Mouse (Mus musculus) thymus, postnatal 36 days (tissue): ENCODE data around the gene Gls.
A peak's percentile ranks its signal among the peaks of the same experiment; 100 is the strongest.

Experiments used
- DNase-seq, 2 experiments: peaks; one replicate each; pipeline ENCODE4 v3.0.0; 2022; ENCODE audit warnings: mixed read lengths in 2 of 2

Gls gene

DNA sequence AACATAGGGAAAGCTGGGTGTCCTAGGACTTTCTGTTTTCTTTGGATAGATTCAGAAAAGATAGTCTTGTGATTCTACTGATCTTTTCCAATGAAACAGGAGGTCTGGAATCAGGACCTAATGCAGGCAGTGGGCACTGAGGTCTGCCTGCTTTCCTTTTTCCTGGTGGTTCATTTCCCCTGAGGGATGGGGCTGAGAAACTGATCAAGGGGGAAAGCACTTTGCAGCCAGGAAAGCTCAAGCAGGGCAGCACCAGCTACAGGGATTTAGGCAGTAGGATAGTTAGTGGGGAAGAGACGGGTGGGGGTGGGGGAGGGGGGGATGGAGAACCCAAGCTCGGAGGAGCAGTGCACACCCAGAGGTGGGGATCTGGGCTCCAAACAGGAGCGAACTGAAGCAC, 80.1 kb downstream of the Gls start:
- DNase-seq, result no peak

DNA sequence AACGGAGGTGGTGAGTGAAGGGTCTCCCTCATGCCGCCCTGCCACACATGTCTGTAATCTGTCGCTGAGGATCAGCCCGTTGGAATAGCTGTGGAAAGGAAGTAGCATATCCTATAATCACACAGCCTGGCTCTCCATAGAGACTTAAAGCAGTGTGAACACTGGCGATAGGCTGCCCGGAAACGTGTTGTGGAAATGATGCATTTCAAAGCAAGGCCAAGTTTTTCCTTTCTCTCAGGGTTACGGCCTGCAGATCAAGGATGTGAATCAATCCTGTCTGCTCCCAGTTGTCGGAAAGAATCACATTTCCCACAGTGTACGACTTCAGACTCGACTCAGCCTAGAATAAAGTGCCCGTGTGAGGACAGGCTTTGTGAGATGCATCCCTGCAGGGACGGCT, 80.7 kb downstream of the Gls start:
- DNase-seq, result no peak

GRCm38 (mm10) chr1:52151166-52151565, 81.9 kb downstream of the Gls start:
- no peak for DNase-seq

DNA sequence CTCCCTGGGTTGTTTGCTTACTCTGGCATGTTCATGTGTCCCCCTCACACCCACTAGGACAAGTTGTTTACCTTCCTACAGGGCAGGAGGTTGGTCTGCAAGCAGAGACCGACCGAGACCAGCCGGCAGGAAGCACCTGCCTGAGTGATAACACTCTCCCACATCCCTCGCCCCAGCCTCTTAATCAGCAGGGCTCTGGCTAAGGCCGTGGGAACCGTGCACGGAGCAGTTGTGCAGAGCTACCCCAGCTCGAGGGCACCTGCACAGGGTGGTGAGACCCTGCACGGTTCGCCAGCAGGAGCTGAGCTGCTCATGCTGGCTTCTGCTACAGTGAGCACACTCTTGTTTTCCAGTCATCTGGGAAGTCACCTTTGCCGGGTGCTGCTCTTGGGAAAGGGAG, 82.4 kb downstream of the Gls start:
- DNase-seq, result peak; percentile 70 to 88

- DNase-seq, result peak; percentile 56 to 76
Measured at GRCm38 (mm10) chr1:52149934-52150346, 83.1 kb downstream of the Gls start.

- DNase-seq, result peak; percentile 51 to 64
Measured at GRCm38 (mm10) chr1:52148696-52149095, 84.3 kb downstream of the Gls start.

DNA sequence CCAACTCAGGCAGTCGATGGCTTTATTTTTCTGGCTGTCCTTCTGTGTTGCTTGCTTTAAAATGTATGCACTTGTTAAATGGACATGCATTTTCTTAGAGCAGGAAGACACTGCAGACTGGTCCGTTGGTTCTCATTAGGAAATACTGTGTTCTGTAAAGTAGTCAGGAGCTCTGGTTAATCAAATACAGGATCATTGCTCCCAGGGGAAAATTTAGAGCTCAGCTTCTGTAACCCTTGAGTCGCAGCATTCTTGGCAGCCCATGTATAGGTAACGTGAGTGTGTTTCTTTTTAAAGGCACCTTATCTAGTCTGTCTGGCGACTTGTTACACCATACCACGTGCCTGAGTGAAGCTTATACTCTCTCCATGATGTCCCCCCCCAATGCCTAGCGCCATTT, 84.9 kb downstream of the Gls start:
- DNase-seq, result no peak

DNA sequence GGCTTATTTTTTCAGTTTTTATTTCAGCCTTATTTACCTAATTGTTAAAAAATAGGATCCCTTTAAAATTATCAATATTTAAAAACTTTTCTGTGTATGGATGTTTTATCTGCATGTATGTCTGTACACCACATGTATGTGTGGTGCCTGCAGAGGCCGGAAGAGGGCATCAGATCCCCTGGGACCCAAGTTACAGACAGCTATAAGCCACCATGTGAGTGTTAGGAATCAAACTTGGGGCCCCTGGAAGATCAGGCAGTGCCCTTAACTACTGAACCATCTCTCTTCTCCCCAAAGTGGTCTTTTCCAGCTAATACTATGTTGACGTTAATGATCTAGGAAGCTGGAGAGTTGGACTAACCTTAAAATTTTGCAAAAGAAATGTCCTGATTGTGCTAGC, 85.6 kb downstream of the Gls start:
- no peak for DNase-seq

DNA sequence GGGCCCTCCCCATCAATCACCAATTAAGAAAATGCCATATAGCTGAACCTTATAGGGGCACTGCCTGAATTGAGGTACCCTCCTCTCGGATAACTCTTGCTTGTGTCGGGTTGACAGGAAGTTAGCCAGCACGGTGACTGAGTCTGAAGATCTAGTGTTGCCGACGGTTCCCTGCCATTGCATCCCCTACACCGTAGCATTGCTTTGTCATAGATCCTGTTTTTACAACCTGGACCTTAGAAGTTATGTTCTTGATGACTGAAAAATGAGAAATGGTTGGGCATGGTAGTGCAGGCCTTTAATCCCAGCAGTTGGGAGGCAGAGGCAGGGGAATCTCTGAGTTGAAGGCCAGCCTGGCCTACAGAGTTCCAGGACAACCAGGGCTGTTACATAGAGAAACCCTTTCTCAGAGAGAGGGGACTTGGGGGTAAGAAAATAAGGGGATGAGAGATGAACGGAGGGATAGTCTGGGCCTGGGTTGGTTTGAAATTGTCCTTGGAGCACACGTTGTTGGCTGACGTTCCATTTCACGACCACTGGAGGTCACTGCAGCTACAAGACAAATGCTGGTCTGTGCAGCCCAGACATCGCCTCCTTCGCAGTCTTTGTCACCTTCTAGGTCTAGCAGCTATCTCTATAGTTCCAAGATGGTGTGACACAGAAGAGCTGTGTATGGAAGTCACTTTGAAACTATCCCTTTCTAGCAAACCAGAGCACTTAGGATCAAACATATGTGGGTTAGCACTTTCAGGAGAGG, 86.6 kb downstream of the Gls start:
- DNase-seq, result peak; percentile 44 to 63

DNA sequence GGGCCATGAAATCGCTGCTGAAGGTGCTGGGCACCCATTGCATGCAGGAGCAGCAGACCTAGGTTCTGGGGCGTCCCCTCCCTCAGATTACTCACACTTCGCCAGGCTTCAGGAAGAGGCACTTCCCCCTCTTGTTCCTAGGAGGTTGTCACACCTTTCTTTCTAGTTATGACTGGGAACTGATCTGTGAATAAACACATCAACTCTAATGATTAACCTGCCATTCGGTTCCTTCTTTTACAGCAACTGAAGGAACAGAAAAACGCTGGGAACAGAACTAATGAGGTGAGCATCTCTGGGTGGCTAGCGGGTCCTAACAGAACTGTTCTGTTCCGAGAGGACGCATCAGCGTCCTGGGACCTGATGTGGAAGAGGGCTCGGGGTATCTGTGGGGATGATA, 88.1 kb downstream of the Gls start:
- no peak for DNase-seq

- DNase-seq, result no peak
Measured at GRCm38 (mm10) chr1:52143596-52144156, 89.4 kb downstream of the Gls start.

- DNase-seq, result no peak
Measured at GRCm38 (mm10) chr1:52143191-52143590, 89.8 kb downstream of the Gls start.

GRCm38 (mm10) chr1:52142117-52142516, 90.9 kb downstream of the Gls start:
- no peak for DNase-seq

DNA sequence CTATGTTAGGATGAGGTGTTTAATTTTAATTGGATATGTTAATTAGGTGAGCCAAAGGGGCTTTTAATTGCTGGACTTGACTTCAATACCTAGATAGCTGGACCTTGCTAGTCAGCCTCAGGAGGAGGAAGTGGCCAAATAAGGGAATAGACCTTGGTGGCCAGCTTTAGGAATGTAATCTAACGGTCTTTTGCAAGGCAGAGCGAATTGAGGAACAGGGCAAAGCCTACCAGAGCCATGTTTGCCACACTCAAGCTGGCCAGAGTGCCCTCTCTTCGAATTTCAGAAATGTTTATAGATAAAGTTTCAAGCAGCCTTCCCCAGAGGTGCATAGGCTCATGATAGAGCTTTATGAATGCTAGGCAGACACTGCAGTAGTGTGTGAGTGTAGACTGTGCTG, 91.5 kb downstream of the Gls start:
- no peak for DNase-seq

DNA sequence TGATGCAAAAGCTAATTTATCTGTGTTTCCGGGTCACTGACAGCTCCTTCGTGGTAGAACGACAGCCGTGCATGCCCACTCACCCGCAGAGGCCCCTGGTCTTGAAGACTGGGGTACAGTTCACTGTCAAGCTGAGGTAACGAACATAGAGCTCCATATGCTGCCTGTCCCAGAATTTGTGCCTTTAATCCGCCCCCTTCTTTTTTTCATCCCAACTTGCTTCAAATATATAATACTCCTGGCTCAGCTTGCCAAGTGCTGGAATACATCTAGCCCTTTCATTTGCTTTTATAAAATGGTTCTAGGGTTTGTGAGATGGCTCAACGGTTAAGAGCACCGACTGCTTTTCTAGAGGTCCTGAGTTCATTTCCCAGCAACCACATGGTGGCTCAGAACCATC, 92.5 kb downstream of the Gls start:
- DNase-seq, result no peak

GRCm38 (mm10) chr1:52137292-52137691, 95.7 kb downstream of the Gls start:
- DNase-seq, result no peak

- DNase-seq, result no peak
Measured at GRCm38 (mm10) chr1:52133254-52133653, 99.8 kb downstream of the Gls start.

DNA sequence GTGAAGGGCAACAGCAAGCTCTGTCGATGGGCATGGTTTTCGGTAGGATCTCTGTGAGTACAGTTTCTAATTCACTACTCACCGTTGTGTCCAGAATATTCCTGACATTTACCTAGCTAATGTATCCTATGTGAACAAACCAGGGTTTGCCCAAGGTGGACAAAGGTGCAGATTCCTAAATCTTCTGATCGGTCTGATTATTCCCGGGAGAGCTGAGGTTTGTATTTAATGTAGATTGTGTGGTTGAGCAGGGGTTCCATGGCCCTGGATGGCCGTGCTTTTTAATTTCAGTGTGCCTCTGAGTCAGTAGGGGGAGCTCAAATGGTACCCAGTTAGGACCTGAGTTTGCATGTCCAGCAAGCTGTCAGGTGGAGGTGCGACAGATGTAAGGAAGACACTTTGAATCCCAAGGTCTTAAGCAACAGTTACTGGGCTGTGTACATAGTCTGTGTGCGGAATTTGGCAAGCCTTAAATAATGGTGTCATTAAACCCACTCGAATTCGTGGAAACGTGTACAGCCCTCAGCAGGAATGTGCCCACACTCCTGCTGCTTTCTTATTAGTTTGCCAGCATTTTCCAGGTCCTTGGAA, 101.2 kb downstream of the Gls start:
- no peak for DNase-seq

GRCm38 (mm10) chr1:52129794-52130193, 103.2 kb downstream of the Gls start:
- no peak for DNase-seq

DNA sequence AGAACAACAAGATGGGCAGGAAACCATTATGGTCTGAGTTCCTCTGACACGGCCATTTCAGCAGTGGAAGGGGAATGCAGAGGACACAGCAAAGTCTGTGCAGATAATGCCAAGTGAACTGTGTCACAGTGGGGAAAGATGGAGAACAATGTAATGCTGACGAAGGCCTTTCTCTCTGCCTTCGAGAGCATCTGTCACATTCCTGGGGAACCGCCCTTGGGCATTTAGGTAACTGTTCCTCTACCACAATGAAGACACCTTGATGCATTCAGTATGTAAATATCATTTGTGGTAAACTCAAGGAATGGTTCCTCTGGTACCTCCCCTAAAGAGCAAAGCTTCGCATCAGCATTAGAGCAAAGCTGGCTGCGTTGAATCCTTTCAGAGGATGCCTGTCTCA, 105.7 kb downstream of the Gls start:
- no peak for DNase-seq

- DNase-seq, result no peak
Measured at GRCm38 (mm10) chr1:52124818-52125217, 108.2 kb downstream of the Gls start.

DNA sequence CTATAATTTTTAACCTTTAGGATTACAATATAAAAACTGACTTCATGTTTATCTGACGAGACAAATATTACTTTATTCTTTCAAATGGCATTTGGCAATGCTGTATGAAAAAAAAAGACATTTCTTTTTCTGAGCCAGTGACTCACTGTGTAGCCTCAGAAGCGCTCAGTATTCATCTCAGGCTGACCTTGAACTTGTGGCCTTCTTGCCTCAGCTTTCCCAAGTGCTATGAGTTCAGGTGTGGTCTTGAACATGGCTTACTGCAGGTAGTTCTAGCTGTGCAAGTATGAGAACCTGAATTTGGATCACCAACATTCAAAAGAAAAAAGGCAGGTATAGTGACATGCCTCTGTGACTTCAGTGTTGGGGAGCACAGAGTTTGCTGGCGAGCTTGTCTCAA, 112.0 kb downstream of the Gls start:
- no peak for DNase-seq

DNA sequence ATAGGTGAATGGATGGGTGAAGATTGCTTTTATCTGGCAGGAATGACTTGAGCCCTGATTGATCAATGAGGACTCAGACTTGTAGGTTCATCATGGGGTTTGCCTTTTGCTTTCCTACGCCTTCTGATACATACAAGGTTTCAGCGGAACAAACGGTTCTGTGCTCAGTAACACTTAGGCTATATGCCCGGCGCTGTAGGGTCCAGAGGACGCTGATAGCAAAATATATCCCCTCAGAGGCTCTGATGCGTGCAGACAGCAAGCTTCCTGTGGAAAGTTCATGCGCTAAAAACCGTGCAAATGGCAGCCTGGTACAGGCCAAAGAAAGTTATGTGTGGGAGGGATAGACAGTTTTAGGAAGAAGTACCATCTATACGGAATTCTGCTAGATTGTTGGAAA, 112.8 kb downstream of the Gls start:
- DNase-seq, result no peak

- no peak for DNase-seq
Measured at GRCm38 (mm10) chr1:52119691-52120090, 113.3 kb downstream of the Gls start.
